Mouse (Mus musculus) lung, embryonic 14.5 days (tissue): ENCODE measurements around the gene Xylt1. TPM values are rescaled to one million over a fixed set of nuclear protein-coding genes. Genes with fewer than 3 reads are reported as not detected.

Source experiments
- ATAC-seq: fragments of 200-750 bp; cut with Nextera tagmentation; 2 replicates; pipeline ENCODE4 v1.8.0; 2017; ENCODE audit warnings: mild to moderate bottlenecking, moderate TSS enrichment, moderate library complexity; ENCODE audit not compliant: insufficient read depth
- DNase-seq: peaks from one replicate; pipeline ENCODE4 v3.0.0-alpha.2; 2015
- H3K27ac ChIP-seq: fragments of 300-500 bp; sonication (generic); 2 replicates; pipeline ENCODE4 v1.5.1; 2014; ENCODE audit warnings: low read depth, mild to moderate bottlenecking, moderate library complexity
- H3K27me3 ChIP-seq: fragments of 300-500 bp; sonication (generic); 2 replicates; pipeline ENCODE4 v1.6.1; 2014; ENCODE audit warnings: low read length, control low read depth; ENCODE audit not compliant: insufficient read depth
- H3K36me3 ChIP-seq: fragments of 300-500 bp; sonication (generic); 2 replicates; pipeline ENCODE4 v1.6.1; 2014; ENCODE audit warnings: control low read depth; ENCODE audit not compliant: insufficient read depth
- H3K4me1 ChIP-seq: fragments of 300-500 bp; sonication (generic); 2 replicates; pipeline ENCODE4 v1.6.1; 2014; ENCODE audit warnings: antibody characterized with exemption, control low read depth; ENCODE audit not compliant: insufficient read depth
- H3K4me2 ChIP-seq: fragments of 300-500 bp; sonication (generic); 2 replicates; pipeline ENCODE4 v1.6.1; 2014; ENCODE audit warnings: mild to moderate bottlenecking
- H3K4me3 ChIP-seq: fragments of 300-500 bp; sonication (generic); 2 replicates; pipeline ENCODE4 v1.5.1; 2014; ENCODE audit warnings: low read depth, low read length
- H3K9ac ChIP-seq: fragments of 300-500 bp; sonication (generic); 2 replicates; pipeline ENCODE4 v1.6.1; 2014
- H3K9me3 ChIP-seq: fragments of 300-500 bp; sonication (generic); 2 replicates; pipeline ENCODE4 v1.6.1; 2016; ENCODE audit warnings: low read depth, low read length, control low read depth
- CTCF ChIP-seq: IDR thresholded peaks from 2 replicates; pipeline ENCODE4 v1.5.1; 2016; ENCODE audit warnings: antibody characterized with exemption, low read depth
- WGBS: fragments of 180-500 bp; shearing (Covaris S2); extraction: QIAGEN DNeasy Blood & Tissue Kit; methylation state at CpG from one replicate; pipeline ENCODE4 v1.1.7; 2014; 5-methylcytosine and 5-hydroxymethylcytosine counted together
- polyA plus RNA-seq: library from polyadenylated mRNA; unstranded; fragments of >200 nt; fragmentation: Nextera tagmentation; extraction: Ambion mirVana; gene quantifications from 2 replicates; pipeline ENCODE4 v1.2.1, GENCODE M21; 2014

Xylt1 gene
- polyA plus RNA-seq, 1 experiment from 2014 or later: 1.0 TPM

DNA sequence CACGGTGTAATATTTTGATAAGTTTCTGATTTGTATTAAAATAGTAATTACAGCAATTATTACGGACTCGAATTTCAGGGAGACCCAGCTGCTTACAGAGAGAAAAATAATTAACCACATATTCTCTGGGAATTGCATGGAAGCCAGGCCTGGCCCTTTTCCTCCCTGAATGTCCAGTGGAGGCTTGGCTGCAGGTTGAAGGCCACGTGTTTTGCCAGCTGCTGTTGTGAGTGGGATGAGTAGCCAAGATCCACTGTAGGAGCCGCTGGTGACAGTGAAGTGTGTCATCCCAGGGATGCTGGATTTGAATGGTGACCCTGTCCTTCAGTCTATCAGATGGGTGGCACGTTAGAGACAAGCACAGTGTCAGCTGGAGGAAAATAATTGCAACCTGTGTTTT lies 14.7 kb downstream of the Xylt1 start:
- Histone ChIP-seq H3K36me3 (no peaks in the 10 kb centered on the region), H3K4me1 (0 out of 2 replicates have a peak, but pooled peaks cover 4% of the 10 kb centered on the region), H3K9ac (no peak overlapping the region), H3K4me2 (no peak overlapping the region), H3K27ac (no peak overlapping the region), H3K4me3 (no peak overlapping the region), H3K27me3 (no peaks in the 10 kb centered on the region), H3K9me3 (no peaks in the 10 kb centered on the region)
- ATAC-seq (no peak), DNase-seq (no peak)
- WGBS: 66% methylated on average over 6 of the region's 6 CpGs
- TF ChIP-seq CTCF: no peak

DNA sequence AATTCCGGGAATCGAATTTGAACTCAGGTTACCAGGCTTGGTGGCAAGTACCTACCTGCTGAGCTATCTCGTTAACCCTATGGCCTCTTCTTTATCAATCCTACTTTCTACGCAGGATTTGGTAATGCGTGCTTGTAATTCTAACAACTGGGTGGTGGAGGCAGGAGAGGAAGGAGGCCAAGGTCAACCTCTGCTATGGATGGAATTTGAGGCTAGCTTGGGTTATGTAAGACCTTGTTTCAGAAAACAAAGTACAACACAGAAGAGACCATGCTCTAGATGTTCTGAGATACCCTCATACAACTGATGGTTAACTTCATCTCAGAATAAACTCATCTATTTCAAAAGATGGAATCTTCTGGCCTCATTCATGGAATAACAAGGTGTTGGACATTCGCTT lies 17.1 kb downstream of the Xylt1 start:
- Histone ChIP-seq H3K36me3 (no peaks in the 10 kb centered on the region), H3K4me2 (no peak overlapping the region), H3K27me3 (no peaks in the 10 kb centered on the region), H3K4me3 (no peak overlapping the region), H3K4me1 (no peaks in the 10 kb centered on the region), H3K9ac (no peak overlapping the region), H3K9me3 (no peaks in the 10 kb centered on the region), H3K27ac (no peak overlapping the region)
- ATAC-seq (no peak), DNase-seq (no peak)
- no peak for TF ChIP-seq CTCF
- 87% methylated on average over 6 of the region's 6 CpGs for WGBS

DNA sequence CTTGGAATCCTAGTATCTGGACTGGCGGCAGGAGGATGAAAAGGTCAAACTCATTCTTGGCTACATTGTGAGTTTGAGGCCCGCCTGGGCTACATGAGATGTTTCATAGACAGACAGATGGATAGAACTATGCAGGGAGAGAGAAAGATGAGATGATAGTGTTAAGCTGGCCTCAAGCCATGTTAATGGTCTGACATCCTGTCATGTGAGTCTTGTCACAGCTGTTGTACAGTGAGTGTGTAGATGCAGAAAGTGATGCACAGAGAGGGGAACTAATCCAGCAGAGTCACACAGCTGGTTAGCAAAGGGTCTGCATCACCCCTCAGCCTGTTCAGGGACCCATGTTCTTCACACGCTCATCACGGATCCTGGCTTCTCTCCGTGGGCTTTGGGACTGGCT lies 19.2 kb downstream of the Xylt1 start:
- no peak for TF ChIP-seq CTCF
- Histone ChIP-seq H3K4me3 (no peak overlapping the region), H3K9ac (no peak overlapping the region), H3K9me3 (no peaks in the 10 kb centered on the region), H3K27me3 (no peaks in the 10 kb centered on the region), H3K4me2 (no peak overlapping the region), H3K27ac (no peak overlapping the region), H3K36me3 (no peaks in the 10 kb centered on the region), H3K4me1 (no peaks in the 10 kb centered on the region)
- 69% methylated on average over 5 of the region's 5 CpGs for WGBS
- DNase-seq: peak; percentile 63
- ATAC-seq: peak; percentile 35; the same call in 1 of the 2 replicates

DNA sequence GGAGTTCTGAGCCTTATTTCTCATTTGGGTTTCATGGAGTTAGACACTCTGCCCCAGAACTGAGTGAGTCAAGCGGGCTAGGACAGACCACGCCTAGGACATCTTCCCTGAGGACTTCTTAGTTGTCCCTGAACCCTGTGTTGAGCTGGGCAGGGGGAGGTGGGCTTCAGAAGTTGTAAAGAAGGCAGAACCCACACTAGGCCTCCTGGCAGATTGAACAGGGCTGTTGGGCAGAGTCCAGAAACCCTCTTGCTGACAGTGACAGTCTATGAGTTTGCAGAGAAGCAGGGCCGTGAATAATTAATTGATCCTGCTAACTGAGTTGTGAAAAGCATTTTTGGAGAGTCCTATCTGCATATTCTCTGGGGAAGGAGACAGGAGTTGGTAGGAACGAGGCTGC lies 20.8 kb downstream of the Xylt1 start:
- H3K9me3 ChIP-seq: no peaks in the 10 kb centered on the region
- TF ChIP-seq CTCF: no peak
- H3K36me3 ChIP-seq: no peaks in the 10 kb centered on the region
- no peaks in the 10 kb centered on the region for H3K27me3 ChIP-seq
- H3K27ac ChIP-seq: no peak overlapping the region
- no peak overlapping the region for H3K9ac ChIP-seq
- no peak for ATAC-seq
- WGBS: 69% methylated on average over 4 of the region's 4 CpGs
- H3K4me2 ChIP-seq: no peak overlapping the region
- DNase-seq: peak; percentile 10
- no peaks in the 10 kb centered on the region for H3K4me1 ChIP-seq
- H3K4me3 ChIP-seq: no peak overlapping the region

DNA sequence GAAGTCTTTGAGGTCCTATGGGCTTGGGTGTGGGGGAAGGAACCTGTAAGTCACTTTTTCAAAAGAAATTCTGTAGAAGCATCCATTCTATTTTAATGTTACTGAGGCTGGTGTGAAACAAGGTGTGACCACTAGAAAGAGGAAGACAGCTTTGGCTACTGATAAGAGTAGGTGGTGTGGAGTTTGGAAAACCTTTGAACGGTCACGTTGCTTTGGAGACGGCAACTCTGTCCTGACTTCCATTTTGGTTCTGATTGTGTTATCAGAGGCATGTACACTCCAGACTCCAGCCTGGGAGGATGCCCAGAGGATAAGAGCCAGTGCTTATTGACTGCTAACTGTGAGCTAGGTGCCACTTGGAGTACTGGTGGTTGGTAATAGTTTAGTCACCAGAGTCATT lies 25.6 kb downstream of the Xylt1 start:
- H3K4me1 ChIP-seq: no peaks in the 10 kb centered on the region
- DNase-seq (no peak), ATAC-seq (no peak)
- 53% methylated on average over 3 of the region's 3 CpGs for WGBS
- H3K27ac ChIP-seq: no peak overlapping the region
- H3K4me3 ChIP-seq: no peak overlapping the region
- H3K27me3 ChIP-seq: no peaks in the 10 kb centered on the region
- no peak for TF ChIP-seq CTCF
- H3K9ac ChIP-seq: no peak overlapping the region
- H3K4me2 ChIP-seq: no peak overlapping the region
- H3K36me3 ChIP-seq: no peaks in the 10 kb centered on the region
- H3K9me3 ChIP-seq: no peaks in the 10 kb centered on the region

DNA sequence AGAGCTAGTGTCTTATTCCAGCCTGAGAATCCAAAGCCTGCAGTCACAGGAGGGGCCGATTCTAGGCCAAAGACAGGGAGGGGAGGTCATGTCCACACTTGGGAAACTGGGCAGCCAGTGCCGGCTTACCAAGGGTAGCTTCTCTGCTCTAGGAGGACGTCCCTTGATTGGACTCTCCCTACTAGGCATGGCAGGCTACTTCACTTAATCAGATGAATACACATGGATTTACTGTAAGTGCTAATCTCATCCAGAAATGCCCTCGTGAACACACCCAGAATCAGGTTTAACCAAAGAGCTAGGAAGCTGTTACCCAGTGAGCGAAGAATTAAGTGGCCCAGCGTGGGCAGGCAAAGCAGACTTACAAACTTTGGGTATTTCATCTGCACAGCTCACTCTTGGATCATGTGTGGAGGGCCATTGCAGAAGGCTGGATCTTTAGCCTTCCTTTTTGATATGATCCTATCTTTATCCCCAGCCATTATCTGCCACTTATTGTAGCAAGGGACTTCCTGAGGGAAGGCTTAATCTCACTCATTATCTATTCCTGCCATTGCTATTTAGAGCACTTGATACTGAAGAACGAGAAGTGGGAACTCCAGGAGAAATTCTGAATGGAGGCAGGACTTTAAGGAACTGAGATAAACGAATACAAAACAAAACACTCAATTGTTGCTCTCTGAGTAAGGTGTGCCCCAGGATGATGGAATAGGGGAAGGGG lies 28.6 kb downstream of the Xylt1 start:
- Histone ChIP-seq H3K9ac (no peak overlapping the region), H3K4me2 (no peak overlapping the region), H3K9me3 (no peaks in the 10 kb centered on the region), H3K36me3 (no peaks in the 10 kb centered on the region), H3K4me3 (no peak overlapping the region), H3K27me3 (no peaks in the 10 kb centered on the region), H3K4me1 (no peaks in the 10 kb centered on the region; the same call in 1 of the 2 replicates), H3K27ac (no peak overlapping the region)
- WGBS: 82% methylated on average over 8 of the region's 8 CpGs
- DNase-seq: no peak
- no peak for TF ChIP-seq CTCF
- no peak for ATAC-seq

DNA sequence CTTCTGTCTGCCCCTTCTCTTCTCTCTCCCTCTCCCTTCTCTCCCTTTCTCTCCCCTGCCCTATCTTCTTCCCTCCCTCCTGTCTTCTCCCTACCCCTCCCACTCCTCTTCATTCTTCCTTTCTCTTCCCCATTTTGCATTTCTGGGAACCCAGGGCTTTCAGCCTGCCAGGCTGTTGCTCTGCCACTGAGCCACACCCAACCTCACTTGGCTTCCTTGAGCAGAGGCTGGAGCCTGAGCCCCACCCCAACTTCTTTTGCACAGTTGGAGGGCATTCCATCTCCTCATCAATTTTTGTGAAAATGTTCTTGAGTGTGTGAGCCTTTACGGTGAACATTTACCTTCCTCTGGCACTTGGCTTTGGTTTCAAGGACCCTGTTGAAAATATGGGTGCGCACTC lies 31.1 kb downstream of the Xylt1 start:
- 74% methylated on average over 2 of the region's 2 CpGs for WGBS
- Histone ChIP-seq H3K4me3 (no peak overlapping the region), H3K27ac (no peak overlapping the region), H3K4me2 (no peak overlapping the region), H3K9ac (no peak overlapping the region), H3K4me1 (no peaks in the 10 kb centered on the region; the same call in 1 of the 2 replicates), H3K27me3 (no peaks in the 10 kb centered on the region), H3K36me3 (no peaks in the 10 kb centered on the region), H3K9me3 (no peaks in the 10 kb centered on the region)
- TF ChIP-seq CTCF: no peak
- ATAC-seq (0 out of 2 replicates have a peak, but pooled peaks have one; percentile 31), DNase-seq (peak; percentile 5)
